Mouse (Mus musculus): ENCODE data around the gene Them4.

- TF ChIP-seq CTCF (IDR thresholded peaks at IDR 0.05; ENCODE audit: low read depth) (no peak), EP300 (optimal IDR thresholded peaks at IDR 0.05) (no peak)
Observed at GRCm38 (mm10) chr3:94311376-94311775, 1.5 kb downstream of the Them4 start.
